Mouse (Mus musculus) stomach, embryonic 15.5 days (tissue): ENCODE measurements around the gene Aldh1a1. TPM values are rescaled to one million over a fixed set of nuclear protein-coding genes. Genes with fewer than 3 reads are reported as not detected.

Source experiments
- ATAC-seq: fragments of 200-750 bp; cut with Nextera tagmentation; 2 replicates; pipeline ENCODE4 v1.8.0; 2017; ENCODE audit warnings: low read depth, moderate number of reproducible peaks, moderate TSS enrichment; ENCODE audit not compliant: insufficient read depth, low FRiP score
- H3K27ac ChIP-seq: fragments of 300-500 bp; sonication (generic); 2 replicates; pipeline ENCODE4 v1.5.1; 2015; ENCODE audit warnings: mild to moderate bottlenecking, inconsistent platforms
- H3K27me3 ChIP-seq: fragments of 300-500 bp; sonication (generic); replicated peaks from 2 replicates; pipeline ENCODE4 v1.6.1; 2015; ENCODE audit warnings: inconsistent platforms
- H3K36me3 ChIP-seq: fragments of 300-500 bp; sonication (generic); 2 replicates; pipeline ENCODE4 v1.6.1; 2015; ENCODE audit warnings: inconsistent platforms
- H3K4me1 ChIP-seq: fragments of 300-500 bp; sonication (generic); 2 replicates; pipeline ENCODE4 v1.6.1; 2015; ENCODE audit warnings: inconsistent platforms
- H3K4me2 ChIP-seq: fragments of 300-500 bp; sonication (generic); 2 replicates; pipeline ENCODE4 v1.6.1; 2015; ENCODE audit warnings: mild to moderate bottlenecking, inconsistent platforms
- H3K4me3 ChIP-seq: fragments of 300-500 bp; sonication (generic); replicated peaks from 2 replicates; pipeline ENCODE4 v1.5.1; 2015; ENCODE audit warnings: inconsistent platforms
- H3K9ac ChIP-seq: fragments of 300-500 bp; sonication (generic); 2 replicates; pipeline ENCODE4 v1.6.1; 2015; ENCODE audit warnings: inconsistent platforms
- H3K9me3 ChIP-seq: fragments of 300-500 bp; sonication (generic); 2 replicates; pipeline ENCODE4 v1.6.1; 2016; ENCODE audit warnings: inconsistent platforms
- WGBS: fragments of 180-500 bp; shearing (Covaris S2); methylation state at CpG from one replicate; pipeline ENCODE4 v1.1.7; 2015; 5-methylcytosine and 5-hydroxymethylcytosine counted together
- polyA plus RNA-seq: library from polyadenylated mRNA; unstranded; fragments of >200 nt; fragmentation: Nextera tagmentation; extraction: Ambion mirVana; gene quantifications from 2 replicates; pipeline ENCODE4 v1.2.1, GENCODE M21; 2015

The Aldh1a1 gene
- 35.2 and 36.2 TPM in 2 replicates for polyA plus RNA-seq

DNA sequence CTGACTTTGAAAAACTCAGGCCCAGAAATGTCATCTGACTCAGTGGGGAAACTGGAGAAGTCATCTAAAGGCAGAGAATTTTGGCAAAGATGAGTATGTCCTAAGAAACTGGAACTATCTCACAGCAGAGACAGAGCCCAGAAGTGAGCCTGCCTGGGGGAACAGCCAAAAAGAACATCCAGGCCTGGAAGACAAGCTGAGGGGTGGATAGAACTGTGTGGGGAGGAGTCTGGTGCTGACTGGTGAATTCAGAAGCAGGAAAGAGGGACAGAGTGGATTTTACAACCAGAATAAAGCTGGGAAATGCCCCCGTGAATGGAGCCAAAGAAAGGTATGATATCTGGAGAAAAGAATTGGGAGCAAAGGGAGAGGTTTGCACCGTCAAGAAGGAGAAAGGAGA lies at the start of gene Aldh1a1:
TSS of gene Aldh1a1 (plus strand) at position 225 of the 400 bp plus-strand sequence.
- no peak for ATAC-seq
- H3K27ac ChIP-seq, result no peak within 1 kb of the TSS

DNA sequence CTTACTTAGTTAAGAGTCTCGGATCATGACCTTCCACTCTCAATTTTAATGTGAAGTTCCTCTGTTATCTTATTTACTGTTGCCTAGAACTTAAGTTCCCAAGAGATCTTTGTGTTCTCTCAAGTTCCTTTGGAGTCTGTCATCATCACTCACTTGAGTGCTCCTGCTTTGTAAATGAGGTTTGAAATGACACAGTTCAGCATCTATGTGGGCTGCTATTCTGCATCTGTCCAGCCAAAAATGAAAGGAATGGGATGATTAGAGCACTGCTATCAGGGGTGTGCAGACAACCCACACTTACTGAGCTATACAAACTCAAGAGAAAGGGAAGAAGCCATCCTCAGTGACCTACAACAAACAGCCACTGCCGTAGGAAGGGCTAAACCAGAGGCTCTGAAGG lies 44.7 kb upstream of the Aldh1a1 start:
- no peak for ATAC-seq
- Histone ChIP-seq H3K27ac (no peak overlapping the region), H3K9ac (no peak overlapping the region), H3K4me2 (no peak overlapping the region), H3K4me1 (no peaks in the 10 kb centered on the region), H3K9me3 (no peaks in the 10 kb centered on the region), H3K36me3 (no peaks in the 10 kb centered on the region), H3K27me3 (no peaks in the 10 kb centered on the region), H3K4me3 (no peak overlapping the region)
- whole genome bisulfite sequencing, result 62% methylated on average over 2 of the region's 2 CpGs

More for the DNA sequence above, at the start of gene Aldh1a1:
- H3K4me1 ChIP-seq, result no peaks in the 10 kb centered on the region
- H3K9me3 ChIP-seq, result no peaks in the 10 kb centered on the region
- no peak within 1 kb of the TSS for H3K9ac ChIP-seq
- no peak within 1 kb of the TSS for H3K4me2 ChIP-seq
- 67% methylated on average over 2 of the region's 2 CpGs for WGBS
- no peaks in the 10 kb centered on the region for H3K36me3 ChIP-seq
- no peak within 1 kb of the TSS for H3K4me3 ChIP-seq
- no peaks in the 10 kb centered on the region for H3K27me3 ChIP-seq

DNA sequence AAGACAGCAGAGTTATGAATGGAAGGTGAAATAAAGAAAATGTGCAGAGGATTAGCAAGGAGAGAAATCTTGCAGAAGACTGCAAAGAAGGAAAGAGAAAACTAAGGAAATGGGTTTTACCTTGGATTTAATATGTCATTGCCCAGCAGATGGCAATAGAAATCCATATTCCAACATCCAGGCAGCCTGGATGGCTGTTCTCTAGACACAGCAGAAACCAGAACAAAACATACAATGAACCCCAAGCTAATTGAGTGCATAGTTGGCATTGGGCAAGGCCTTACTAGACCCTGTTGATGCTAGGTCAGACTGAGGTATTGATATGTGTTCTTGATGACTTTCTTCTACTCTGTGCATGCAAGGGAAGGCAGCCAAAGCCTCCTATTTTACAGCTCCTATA lies 43.0 kb upstream of the Aldh1a1 start:
- Histone ChIP-seq H3K4me1 (no peaks in the 10 kb centered on the region), H3K27me3 (no peaks in the 10 kb centered on the region), H3K9me3 (no peaks in the 10 kb centered on the region), H3K4me3 (no peak overlapping the region), H3K27ac (no peak overlapping the region), H3K9ac (no peak overlapping the region), H3K36me3 (no peaks in the 10 kb centered on the region), H3K4me2 (no peak overlapping the region)
- ATAC-seq, result no peak

- H3K9me3 ChIP-seq, result no peaks in the 10 kb centered on the region
- ATAC-seq, result no peak
- no peaks in the 10 kb centered on the region for H3K4me1 ChIP-seq
- H3K4me3 ChIP-seq, result no peak overlapping the region
- H3K9ac ChIP-seq, result no peak overlapping the region
- no peak overlapping the region for H3K4me2 ChIP-seq
- WGBS, result 78% methylated on average over 7 of the region's 7 CpGs
- H3K27ac ChIP-seq, result no peak overlapping the region
- no peaks in the 10 kb centered on the region for H3K36me3 ChIP-seq
- no peaks in the 10 kb centered on the region for H3K27me3 ChIP-seq
These were observed 41.5 kb upstream of the Aldh1a1 start for GRCm38 (mm10) chr19:20451045-20451444.

- WGBS, result 30% methylated on average over 1 of the region's 1 CpGs
- H3K27me3 ChIP-seq, result no peaks in the 10 kb centered on the region
- H3K9ac ChIP-seq, result no peak overlapping the region
- ATAC-seq, result no peak
- H3K4me1 ChIP-seq, result no peaks in the 10 kb centered on the region
- H3K4me3 ChIP-seq, result no peak overlapping the region
- no peak overlapping the region for H3K27ac ChIP-seq
- H3K9me3 ChIP-seq, result no peaks in the 10 kb centered on the region
- H3K36me3 ChIP-seq, result no peaks in the 10 kb centered on the region
- H3K4me2 ChIP-seq, result no peak overlapping the region
These were observed 8.0 kb upstream of the Aldh1a1 start for GRCm38 (mm10) chr19:20484497-20484896.

GRCm38 (mm10) chr19:20491950-20492349 lies 565 bp upstream of the Aldh1a1 start:
- Histone ChIP-seq H3K4me1 (no peaks in the 10 kb centered on the region), H3K9me3 (no peaks in the 10 kb centered on the region), H3K9ac (no peak overlapping the region), H3K27ac (no peak overlapping the region), H3K27me3 (no peaks in the 10 kb centered on the region), H3K36me3 (no peaks in the 10 kb centered on the region), H3K4me3 (no peak overlapping the region), H3K4me2 (no peak overlapping the region)
- no peak for ATAC-seq
- 57% methylated on average over 4 of the region's 4 CpGs for WGBS

GRCm38 (mm10) chr19:20496476-20496875 lies 4.0 kb downstream of the Aldh1a1 start:
- Histone ChIP-seq H3K4me3 (no peak overlapping the region), H3K9me3 (no peaks in the 10 kb centered on the region), H3K4me2 (no peak overlapping the region), H3K27ac (no peak overlapping the region), H3K27me3 (no peaks in the 10 kb centered on the region), H3K36me3 (no peaks in the 10 kb centered on the region), H3K4me1 (no peaks in the 10 kb centered on the region), H3K9ac (no peak overlapping the region)
- ATAC-seq, result no peak

DNA sequence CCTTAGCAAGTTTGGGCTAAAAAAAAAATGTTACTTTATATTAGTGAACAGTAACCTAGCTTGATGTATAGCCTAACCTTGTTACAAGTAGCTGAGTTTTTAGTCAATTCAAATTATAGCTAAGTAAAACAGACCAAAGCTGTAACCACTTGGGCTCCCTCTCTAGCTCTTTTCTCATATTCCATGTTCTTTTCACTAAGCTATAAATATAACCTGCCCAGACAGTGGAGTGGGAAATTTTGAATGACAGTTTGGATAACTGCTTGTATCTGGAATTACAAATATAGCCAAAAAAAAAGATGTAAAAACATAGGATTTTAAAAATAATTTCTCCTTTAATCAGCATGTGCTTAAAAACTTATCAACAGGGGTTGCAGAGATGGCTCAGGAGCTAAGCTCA lies 12.8 kb downstream of the Aldh1a1 start:
- no peaks in the 10 kb centered on the region for H3K9me3 ChIP-seq
- no peaks in the 10 kb centered on the region for H3K27me3 ChIP-seq
- no peaks in the 10 kb centered on the region for H3K36me3 ChIP-seq
- no peak for ATAC-seq
- no peak overlapping the region for H3K4me3 ChIP-seq
- no peak overlapping the region for H3K9ac ChIP-seq
- no peaks in the 10 kb centered on the region for H3K4me1 ChIP-seq
- H3K4me2 ChIP-seq, result no peak overlapping the region
- no peak overlapping the region for H3K27ac ChIP-seq

DNA sequence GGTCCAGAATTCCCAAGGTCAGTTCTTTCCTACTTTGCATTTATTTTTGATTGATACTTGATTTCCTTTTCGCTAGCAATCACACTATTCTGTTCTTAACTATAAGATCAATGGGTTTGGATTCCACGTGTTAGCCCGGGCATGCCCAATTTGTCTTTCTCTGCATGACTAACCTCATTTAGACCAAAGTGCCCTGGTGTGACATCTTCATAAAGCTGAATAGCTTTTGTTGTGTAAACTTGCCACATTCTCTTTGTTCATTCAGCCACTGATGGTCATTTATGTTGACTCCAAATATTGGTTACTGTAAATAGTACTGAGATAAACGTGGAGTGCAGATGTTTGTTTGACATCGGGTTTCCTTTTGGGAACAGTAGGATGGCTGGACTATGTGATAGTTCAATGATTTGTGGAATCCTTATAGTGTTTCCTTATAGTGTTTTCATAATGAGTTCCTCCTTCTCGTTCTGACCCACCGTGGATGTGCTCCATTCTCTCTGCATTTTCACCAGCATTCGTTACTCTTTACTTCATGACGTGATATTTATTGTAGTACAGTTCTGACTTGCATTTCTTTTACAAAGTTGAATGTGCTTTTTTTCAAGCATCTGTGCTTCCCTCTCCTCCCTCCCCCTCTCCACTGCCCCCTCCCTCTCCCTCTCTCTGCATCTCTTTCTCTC lies 14.6 kb downstream of the Aldh1a1 start:
- no peak overlapping the region for H3K9ac ChIP-seq
- no peaks in the 10 kb centered on the region for H3K9me3 ChIP-seq
- no peak for ATAC-seq
- H3K27ac ChIP-seq, result no peak overlapping the region
- H3K36me3 ChIP-seq, result no peaks in the 10 kb centered on the region
- no peaks in the 10 kb centered on the region for H3K4me1 ChIP-seq
- H3K4me3 ChIP-seq, result no peak overlapping the region
- no peak overlapping the region for H3K4me2 ChIP-seq
- 49% methylated on average over 9 of the region's 9 CpGs for WGBS
- no peaks in the 10 kb centered on the region for H3K27me3 ChIP-seq

- Histone ChIP-seq H3K9me3 (no peaks in the 10 kb centered on the region), H3K27ac (no peak overlapping the region), H3K9ac (no peak overlapping the region), H3K4me3 (no peak overlapping the region), H3K4me2 (no peak overlapping the region), H3K4me1 (no peaks in the 10 kb centered on the region), H3K27me3 (no peaks in the 10 kb centered on the region), H3K36me3 (no peaks in the 10 kb centered on the region)
- 27% methylated on average over 4 of the region's 4 CpGs for WGBS
- ATAC-seq, result no peak
These were observed 16.1 kb downstream of the Aldh1a1 start for GRCm38 (mm10) chr19:20508609-20509008.

DNA sequence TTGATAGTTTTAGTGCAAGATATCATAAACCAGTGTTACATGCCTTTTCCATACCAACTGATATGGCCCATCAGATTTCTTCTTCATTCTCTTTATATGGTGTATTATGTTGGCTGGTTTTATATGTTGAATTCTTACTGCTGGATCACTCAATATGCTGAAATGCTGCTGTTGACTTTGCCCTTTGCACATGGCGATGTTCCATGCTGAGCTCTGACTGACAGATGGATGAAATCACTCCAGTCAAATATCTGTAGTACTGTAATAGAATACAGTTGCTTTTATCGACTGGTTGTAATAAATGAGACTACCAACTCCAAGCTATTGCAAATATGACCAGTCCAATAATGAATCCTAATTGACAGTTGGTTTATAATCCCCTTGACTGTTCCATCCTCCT lies 19.5 kb downstream of the Aldh1a1 start:
- H3K27me3 ChIP-seq, result no peaks in the 10 kb centered on the region
- no peak for ATAC-seq
- no peaks in the 10 kb centered on the region for H3K36me3 ChIP-seq
- no peaks in the 10 kb centered on the region for H3K9me3 ChIP-seq
- no peak overlapping the region for H3K27ac ChIP-seq
- WGBS, result 81% methylated on average over 2 of the region's 2 CpGs
- H3K9ac ChIP-seq, result no peak overlapping the region
- H3K4me2 ChIP-seq, result no peak overlapping the region
- 0 out of 2 replicates have a peak, but pooled peaks cover 3% of the 10 kb centered on the region for H3K4me1 ChIP-seq
- no peak overlapping the region for H3K4me3 ChIP-seq

DNA sequence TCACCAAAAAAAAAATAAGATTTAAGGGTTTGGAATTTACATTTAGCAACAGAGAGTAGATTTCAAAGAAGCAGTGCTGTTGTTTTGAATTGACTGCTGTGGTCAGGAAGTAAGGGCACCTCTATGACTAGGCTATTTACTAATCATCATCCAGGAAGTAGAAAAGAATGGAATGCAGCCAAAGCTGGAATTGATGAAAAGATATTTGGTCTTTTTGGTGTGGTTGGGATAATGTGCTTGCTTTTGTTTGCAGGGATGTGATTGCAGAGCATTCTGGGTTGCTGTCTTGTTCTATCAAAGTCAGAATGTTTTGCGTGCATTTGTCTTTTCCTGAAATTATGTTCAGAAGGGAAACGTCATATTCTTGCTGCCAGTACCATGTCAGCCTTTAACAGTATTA lies 20.7 kb downstream of the Aldh1a1 start:
- no peaks in the 10 kb centered on the region for H3K36me3 ChIP-seq
- 0 out of 2 replicates have a peak, but pooled peaks cover 3% of the 10 kb centered on the region for H3K4me1 ChIP-seq
- H3K27ac ChIP-seq, result no peak overlapping the region
- no peak overlapping the region for H3K4me3 ChIP-seq
- no peak for ATAC-seq
- H3K9ac ChIP-seq, result no peak overlapping the region
- no peaks in the 10 kb centered on the region for H3K9me3 ChIP-seq
- H3K27me3 ChIP-seq, result no peaks in the 10 kb centered on the region
- no peak overlapping the region for H3K4me2 ChIP-seq
- WGBS, result 66% methylated on average over 2 of the region's 2 CpGs
